Mouse (Mus musculus) CH12.LX (cell line): ENCODE data around the gene Patj. TPM values are rescaled to one million over a fixed set of nuclear protein-coding genes. Genes with fewer than 3 reads are reported as not detected.

Experiments
- DNase-seq: peaks from one replicate; pipeline ENCODE4 v3.0.0-alpha.2; 2013; ENCODE audit errors: extremely low read depth
- H3K27ac ChIP-seq: 2 replicates; pipeline ENCODE4 v1.5.1; 2012; ENCODE audit warnings: low read depth, mild to moderate bottlenecking, control low read depth, moderate library complexity; ENCODE audit not compliant: insufficient read depth
- H3K27me3 ChIP-seq: replicated peaks from 2 replicates; pipeline ENCODE3; 2012; ENCODE audit warnings: inconsistent platforms
- H3K36me3 ChIP-seq, 2 experiments: replicated peaks in 1 of 2; 2 replicates each; pipeline versions ENCODE3 to v1.6.1; 2012; ENCODE audit warnings: inconsistent platforms in 1 of 2, low read length in 1 of 2, mild to moderate bottlenecking in 1 of 2, mixed read lengths in 1 of 2, moderate library complexity in 1 of 2; ENCODE audit not compliant: control insufficient read depth in 1 of 2, insufficient read depth in 1 of 2
- H3K4me1 ChIP-seq, 2 experiments: 2 replicates each; pipeline ENCODE4 v1.6.1; 2012; ENCODE audit warnings: inconsistent platforms in 1 of 2, moderate library complexity in 1 of 2; ENCODE audit not compliant: insufficient read depth in 2 of 2, control insufficient read depth in 1 of 2
- H3K4me2 ChIP-seq: 2 replicates; pipeline ENCODE4 v1.6.1; 2012; ENCODE audit warnings: low read depth, mild to moderate bottlenecking, control low read depth; ENCODE audit not compliant: poor library complexity, insufficient read depth, severe bottlenecking
- H3K4me3 ChIP-seq, 3 experiments: fragments of 150-350 bp in 1 of 3; sonication (generic) in 1 of 3; replicated peaks in 1 of 3; 2 replicates each; pipeline versions ENCODE3 to v1.5.1; 2011 to 2012; ENCODE audit warnings: low read depth in 2 of 3, low read length in 2 of 3, mild to moderate bottlenecking in 2 of 3, moderate library complexity in 2 of 3, control low read depth in 1 of 3, improper control_type of control experiment in 1 of 3, inconsistent platforms in 1 of 3, mixed read lengths in 1 of 3; ENCODE audit not compliant: poor library complexity in 1 of 3
- H3K79me2 ChIP-seq: replicated peaks from 2 replicates; pipeline ENCODE4 v1.6.1; 2012; ENCODE audit warnings: mild to moderate bottlenecking, moderate library complexity; ENCODE audit not compliant: control insufficient read depth, poor library complexity, insufficient read depth, severe bottlenecking; ENCODE audit errors: extremely low read depth
- H3K9ac ChIP-seq: 2 replicates; pipeline ENCODE4 v1.6.1; 2012; ENCODE audit warnings: low read depth, mild to moderate bottlenecking, control low read depth, moderate library complexity; ENCODE audit not compliant: insufficient read depth
- H3K9me3 ChIP-seq: replicated peaks from 2 replicates; pipeline ENCODE3; 2012; ENCODE audit warnings: low read length, inconsistent platforms, mixed read lengths
- BHLHE40 ChIP-seq: IDR thresholded peaks from 2 replicates; pipeline ENCODE4 v1.6.1; 2011; ENCODE audit warnings: mild to moderate bottlenecking, low read depth, low read length, improper control_type of control experiment
- CHD1 ChIP-seq: IDR thresholded peaks from 2 replicates; pipeline ENCODE4 v1.6.1; 2012; ENCODE audit warnings: low read depth, low read length, improper control_type of control experiment, inconsistent platforms
- E2F4 ChIP-seq: IDR thresholded peaks from 2 replicates; pipeline ENCODE4 v1.6.1; 2011; ENCODE audit warnings: low read depth, low read length, improper control_type of control experiment; ENCODE audit not compliant: insufficient replicate concordance
- EP300 ChIP-seq: IDR thresholded peaks from 2 replicates; pipeline ENCODE4 v1.6.1; 2011; ENCODE audit warnings: low read length, improper control_type of control experiment
- ETS1 ChIP-seq: conservative IDR thresholded peaks from 2 replicates; pipeline ENCODE4 v1.6.1; 2012; ENCODE audit warnings: low read depth, mild to moderate bottlenecking, inconsistent platforms, low read length, improper control_type of control experiment, moderate library complexity
- HCFC1 ChIP-seq: IDR thresholded peaks from 2 replicates; pipeline ENCODE4 v1.6.1; 2012; ENCODE audit warnings: low read depth, mild to moderate bottlenecking, inconsistent platforms, low read length, improper control_type of control experiment
- JUND ChIP-seq: conservative IDR thresholded peaks from 2 replicates; pipeline ENCODE4 v1.6.1; 2011; ENCODE audit warnings: low read depth, low read length, improper control_type of control experiment
- KAT2A ChIP-seq: IDR thresholded peaks from 2 replicates; pipeline ENCODE4 v1.6.1; 2012; ENCODE audit warnings: low read length, improper control_type of control experiment, inconsistent platforms; ENCODE audit not compliant: insufficient replicate concordance
- NRF1 ChIP-seq: IDR thresholded peaks from 2 replicates; pipeline ENCODE4 v1.6.1; 2014; ENCODE audit warnings: low read depth, mild to moderate bottlenecking, inconsistent platforms, low read length, improper control_type of control experiment, moderate library complexity
- RAD21 ChIP-seq: IDR thresholded peaks from 2 replicates; pipeline ENCODE4 v1.6.1; 2011; ENCODE audit warnings: low read depth, mild to moderate bottlenecking, low read length, improper control_type of control experiment, moderate library complexity
- RCOR1 ChIP-seq: conservative IDR thresholded peaks from 2 replicates; pipeline ENCODE4 v1.6.1; 2012; ENCODE audit warnings: low read depth, mild to moderate bottlenecking, inconsistent platforms, low read length, improper control_type of control experiment
- SIN3A ChIP-seq: IDR thresholded peaks from 2 replicates; pipeline ENCODE4 v1.6.1; 2012; ENCODE audit warnings: low read length, improper control_type of control experiment, inconsistent platforms
- UBTF ChIP-seq: IDR thresholded peaks from 2 replicates; pipeline ENCODE4 v1.6.1; 2012; ENCODE audit warnings: low read depth, mild to moderate bottlenecking, inconsistent platforms, low read length, improper control_type of control experiment, moderate library complexity
- USF2 ChIP-seq: conservative IDR thresholded peaks from 2 replicates; pipeline ENCODE4 v1.6.1; 2011; ENCODE audit warnings: low read depth, low read length, improper control_type of control experiment
- dilution Hi-C: fragments of 300-500 bp; cut with MboI; formaldehyde crosslinking; loops from 2 replicates; pipeline ENCODE4 v1.14.3; 2020; ENCODE audit warnings: low sequenced_read_pairs; ENCODE audit not compliant: extremely low pct_unique_long_range_greater_than_20kb, extremely low pct_ligation_motif_present
- in situ Hi-C: fragments of 300-500 bp; cut with MboI; formaldehyde crosslinking; loops from 3 replicates; pipeline ENCODE4 v1.14.3; 2019; ENCODE audit warnings: low sequenced_read_pairs, low pct_ligation_motif_present, low pct_unique_long_range_greater_than_20kb, mixed read lengths
- polyA plus RNA-seq: library from polyadenylated mRNA; unstranded; fragments of >175 nt; gene quantifications from 2 replicates; pipeline ENCODE4 v1.2.1, GENCODE M21; 2012; ENCODE audit warnings: low read depth; ENCODE audit not compliant: insufficient read length
- total RNA-seq, 2 experiments: library from RNA; depleted of rRNA; stranded (reverse); fragments of 300-350 nt in 1 of 2; fragments of >200 nt in 1 of 2; gene quantifications; 2 replicates each; pipeline ENCODE4 v1.2.3; 2012 to 2014

Gene Patj
- total and polyA plus RNA-seq, 3 experiments: 1.2 to 6.1 (median 2.0) TPM

DNA sequence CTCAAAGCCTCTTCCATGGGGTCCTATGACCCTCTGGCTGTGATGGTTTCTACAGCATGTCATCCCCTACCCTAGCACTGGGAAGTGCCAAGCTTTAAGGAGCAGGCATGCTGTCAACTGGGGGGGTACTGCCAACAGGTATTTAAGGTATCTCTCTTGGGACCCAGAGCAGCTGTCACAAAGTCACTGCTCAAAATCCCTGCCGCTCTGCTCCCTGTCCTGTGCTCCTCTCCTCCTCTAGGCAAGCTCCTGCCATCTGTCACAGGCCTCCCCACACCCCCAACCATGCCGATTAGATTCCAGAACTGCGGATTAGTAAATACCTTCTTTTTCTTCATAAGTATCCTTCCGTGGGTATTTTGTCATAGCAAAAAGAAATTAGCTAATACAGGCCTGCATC, 358.9 kb downstream of the Patj start:
- TF ChIP-seq SIN3A: no peak
- no peak for TF ChIP-seq UBTF
- no peak for TF ChIP-seq KAT2A
- no peak for TF ChIP-seq ETS1
- TF ChIP-seq USF2: no peak
- no peak for TF ChIP-seq EP300
- Histone ChIP-seq H3K9me3 (peaks cover 77% of the 10 kb centered on the region), H3K36me3 (no peaks in the 10 kb centered on the region), H3K4me1 (no peaks in the 10 kb centered on the region), H3K4me2 (no peak overlapping the region), H3K9ac (no peak overlapping the region), H3K27ac (no peak overlapping the region), H3K27me3 (no peaks in the 10 kb centered on the region), H3K79me2 (no peaks in the 10 kb centered on the region), H3K4me3 (no peak overlapping the region)
- DNase-seq: no peak
- dilution Hi-C loops (no loop called here), in situ Hi-C loops (no loop called here)

DNA sequence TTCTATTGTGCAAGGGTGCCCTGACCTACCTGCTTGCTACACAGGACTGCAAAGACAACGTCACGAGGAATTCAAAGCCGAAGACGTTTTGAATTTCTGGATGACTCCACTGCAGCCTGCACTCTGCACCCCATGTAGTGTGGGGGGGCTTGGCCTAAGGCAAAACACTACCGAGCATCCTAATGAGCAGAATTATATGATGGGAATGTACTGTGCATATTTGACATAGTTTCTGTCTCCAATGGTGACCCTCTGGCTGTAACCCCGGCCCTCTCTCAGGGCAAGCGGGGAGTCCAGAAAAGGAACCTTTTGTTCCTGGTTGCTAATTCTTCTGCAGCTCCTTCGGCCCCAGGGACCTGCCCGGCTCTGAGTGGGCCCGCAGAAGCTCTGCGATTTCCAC, 360.6 kb downstream of the Patj start:
- Histone ChIP-seq H3K4me2 (no peak overlapping the region), H3K27me3 (no peaks in the 10 kb centered on the region), H3K4me3 (no peak overlapping the region), H3K36me3 (no peaks in the 10 kb centered on the region), H3K79me2 (no peaks in the 10 kb centered on the region), H3K9me3 (peaks cover 86% of the 10 kb centered on the region), H3K9ac (no peak overlapping the region), H3K27ac (no peak overlapping the region), H3K4me1 (no peaks in the 10 kb centered on the region)
- dilution Hi-C loops (no loop called here), in situ Hi-C loops (no loop called here)
- TF ChIP-seq HCFC1 (no peak), E2F4 (no peak), CHD1 (no peak), JUND (no peak), BHLHE40 (no peak), RAD21 (no peak), USF2 (no peak), RCOR1 (no peak), NRF1 (no peak)
- DNase-seq: no peak
